Mouse (Mus musculus) right cerebral cortex, postnatal 36 days (tissue): Measurements from ENCODE around the gene Xpo1.
"Not testable (repeated sequence)": the region's sequence is repeated elsewhere in the genome, so short reads cannot be mapped to it uniquely, and the experiment has no call there.

Source experiments
- DNase-seq, 2 experiments: peaks; one replicate each; pipeline ENCODE4 v3.0.0; 2022; ENCODE audit warnings: low spot score in 2 of 2, mixed read lengths in 1 of 2

Gene Xpo1

DNA sequence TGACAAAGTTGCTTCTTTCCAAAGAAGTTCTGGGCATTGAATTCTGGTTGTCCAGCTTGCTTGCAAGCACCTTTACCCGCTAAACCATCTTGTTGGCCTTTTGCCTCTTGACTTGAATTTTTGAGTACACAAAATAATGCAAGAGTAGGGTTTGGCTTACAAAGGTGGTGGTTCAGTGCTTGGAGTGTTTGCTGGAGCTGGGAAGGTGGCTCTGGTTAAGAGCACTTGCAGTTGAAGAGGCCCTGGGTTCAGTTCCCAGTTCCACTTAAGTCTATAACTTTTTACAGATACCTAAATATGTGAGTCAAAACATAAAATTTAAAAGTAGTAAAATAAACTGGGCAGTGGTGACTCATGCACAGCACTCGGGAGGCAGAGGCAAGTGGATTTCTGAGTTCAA lies 42.5 kb downstream of the Xpo1 start:
- no peak for DNase-seq

DNA sequence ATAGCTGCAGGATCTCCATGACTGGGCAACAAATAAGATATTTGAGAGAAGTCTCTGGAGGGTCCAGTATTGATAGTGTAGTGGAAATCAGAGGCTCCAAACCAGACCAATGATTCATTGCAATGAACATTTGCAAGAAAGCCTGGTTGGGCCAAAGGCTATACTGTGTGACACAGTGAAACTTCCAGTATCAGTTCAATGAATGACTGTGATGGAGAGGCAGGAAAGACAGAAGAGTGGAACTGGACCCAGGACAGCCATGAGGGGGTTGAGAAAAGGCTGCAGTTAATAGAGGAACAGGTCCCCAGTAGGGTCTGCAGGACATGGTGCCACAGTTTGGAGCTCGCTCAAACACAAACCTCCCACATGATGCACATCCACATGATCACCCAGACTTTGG lies 44.1 kb downstream of the Xpo1 start:
- DNase-seq, result no peak

DNA sequence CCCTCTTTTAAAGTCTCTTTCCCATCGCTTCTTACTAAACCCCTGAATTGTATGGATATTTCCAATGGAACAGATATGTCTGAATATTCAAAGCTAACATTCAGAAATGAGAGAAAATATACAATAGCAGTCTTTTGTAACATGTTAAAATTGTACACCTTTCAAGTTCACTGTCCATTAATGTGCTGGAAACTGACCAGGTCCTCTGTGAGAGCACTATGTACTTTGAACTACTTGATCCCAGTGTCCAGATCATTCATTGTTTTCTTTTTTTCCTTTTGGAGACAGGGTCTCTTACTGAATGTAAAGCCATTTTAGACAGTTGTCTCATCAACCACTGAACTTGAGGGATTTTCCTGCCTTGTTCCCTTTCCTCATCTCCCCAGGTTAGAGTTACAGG lies 47.3 kb downstream of the Xpo1 start:
- no peak for DNase-seq

DNA sequence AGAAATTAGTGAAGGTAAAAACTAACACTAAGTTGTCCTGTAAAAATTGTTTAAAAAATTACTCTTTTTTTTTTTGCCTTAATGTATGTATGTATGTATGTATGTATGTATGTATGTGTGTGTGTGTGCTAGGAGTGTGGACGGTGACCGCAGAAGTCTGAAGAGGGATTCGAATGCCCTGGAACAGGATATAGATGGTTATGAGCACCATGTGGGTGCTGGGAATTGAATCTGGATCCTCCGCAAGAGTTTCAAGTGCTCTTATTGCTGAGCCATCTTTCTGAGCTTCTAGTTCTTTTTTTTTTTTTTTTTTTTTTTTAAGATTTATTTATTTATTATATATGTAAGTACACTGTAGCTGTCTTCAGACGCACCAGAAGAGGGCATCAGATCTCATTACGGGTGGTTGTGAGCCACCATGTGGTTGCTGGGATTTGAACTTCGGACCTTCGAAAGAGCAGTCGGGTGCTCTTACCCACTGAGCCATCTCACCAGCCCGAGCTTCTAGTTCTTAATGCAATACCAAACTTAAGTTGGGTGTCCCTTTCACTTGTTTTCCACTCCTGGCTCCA lies 49.3 kb downstream of the Xpo1 start:
- not testable (repeated sequence) for DNase-seq

DNA sequence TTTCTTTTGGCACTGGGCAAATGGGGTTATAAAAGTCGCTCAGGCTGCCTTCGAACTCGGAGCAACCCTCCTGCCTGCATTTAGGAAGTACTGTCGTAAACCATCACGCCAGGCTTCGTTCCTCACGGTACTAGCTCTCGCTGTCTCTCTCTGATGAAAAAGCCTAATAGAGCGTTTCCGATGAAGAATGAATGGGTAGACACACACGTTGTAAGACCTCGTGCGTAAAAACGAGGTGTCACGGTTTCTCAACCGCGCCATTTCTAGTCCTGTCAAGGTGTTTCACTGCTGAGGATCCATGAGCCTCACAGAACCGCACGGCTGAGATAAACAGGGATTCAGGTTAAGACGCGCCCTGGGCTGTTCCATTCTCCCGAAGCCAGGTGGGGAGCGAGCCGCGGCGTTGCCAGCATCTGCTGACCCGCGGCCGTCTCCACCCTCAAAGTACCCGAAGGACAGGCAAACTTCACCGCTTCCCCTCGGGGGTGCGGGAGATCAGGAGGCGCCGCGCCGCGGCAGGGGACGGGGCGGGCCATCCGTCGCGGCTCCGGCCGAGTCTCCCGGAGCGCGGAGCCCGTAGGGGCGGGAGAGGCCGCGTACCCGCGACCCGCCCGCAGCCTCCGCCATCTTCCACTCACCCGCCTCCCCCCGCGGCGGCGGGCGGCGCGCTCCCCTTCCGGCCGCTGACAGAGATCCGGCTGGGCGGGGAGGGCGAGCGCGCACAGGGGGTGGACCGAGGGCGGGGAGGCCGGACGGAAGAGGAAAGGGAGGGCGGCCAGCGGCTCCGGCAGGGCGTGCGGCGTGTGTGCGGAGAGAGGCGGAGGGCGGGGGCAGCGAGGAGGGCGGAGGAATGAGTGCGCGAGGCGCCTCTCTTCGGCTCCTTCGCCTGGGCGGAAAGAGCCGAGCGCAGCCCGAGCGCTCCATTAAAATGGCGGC lies 50.1 kb downstream of the Xpo1 start:
- peak; percentile 95 for DNase-seq

DNA sequence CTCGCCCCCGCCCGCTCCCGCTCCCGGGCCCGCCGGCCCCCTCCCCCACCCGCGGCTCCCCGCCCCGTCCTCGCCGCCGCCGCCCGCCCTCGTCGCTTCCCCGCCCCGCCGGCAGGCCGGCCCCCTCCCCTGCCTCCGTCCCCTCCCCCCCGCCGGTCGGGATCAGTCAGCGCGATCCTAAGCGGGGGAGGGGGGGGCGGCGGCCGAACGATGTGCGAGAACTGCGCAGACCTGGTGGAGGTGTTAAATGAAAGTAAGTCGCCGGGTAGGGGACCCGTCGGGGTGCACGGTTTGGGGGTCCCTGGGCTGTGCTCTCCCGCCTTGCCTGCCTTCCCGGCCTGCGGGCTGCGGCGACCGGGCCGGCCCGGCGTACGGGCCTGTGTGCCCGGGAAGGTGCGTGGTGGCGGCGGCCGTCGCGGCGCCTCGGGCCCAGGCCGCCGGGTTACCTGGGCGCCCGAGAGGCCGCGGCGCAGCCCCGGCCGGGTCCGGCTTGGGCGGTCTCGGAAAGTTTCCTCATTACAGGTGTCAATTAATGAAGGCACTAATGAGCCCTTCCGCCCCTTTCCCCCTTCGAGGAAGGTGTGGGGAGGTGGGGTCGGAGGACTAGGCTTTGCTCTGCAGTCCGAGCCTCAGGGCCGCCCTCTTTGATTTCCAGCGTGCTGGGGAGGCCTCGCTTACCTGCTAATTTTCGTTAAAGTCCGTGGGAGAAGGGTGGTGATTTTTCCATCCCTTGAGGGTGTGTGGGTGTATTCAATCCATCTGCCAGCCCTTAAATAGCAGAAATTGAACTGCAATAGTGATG lies 51.1 kb downstream of the Xpo1 start, which contains the start of gene Usp34:
Usp34 (plus strand) TSS at position 132 of the 802 bp plus-strand sequence.
- DNase-seq, result peak; percentile 36 to 37

DNA sequence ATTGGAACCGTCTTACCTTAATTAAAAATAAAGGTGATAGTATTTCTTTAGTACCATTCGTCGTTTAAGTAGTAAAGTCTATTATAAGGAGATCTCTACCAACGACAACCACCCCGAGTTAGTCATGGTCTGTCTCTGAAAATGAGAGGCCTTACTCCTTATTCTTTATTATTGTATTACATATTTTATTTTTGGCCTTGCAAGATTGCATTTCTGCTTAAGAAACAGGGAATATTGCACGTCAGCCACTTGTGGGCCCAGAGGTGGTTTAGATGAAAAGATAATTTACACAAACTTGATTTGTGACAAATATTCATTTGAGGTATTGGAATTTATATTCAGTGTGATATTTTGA lies 51.7 kb downstream of the Xpo1 start:
- DNase-seq, result no peak

DNA sequence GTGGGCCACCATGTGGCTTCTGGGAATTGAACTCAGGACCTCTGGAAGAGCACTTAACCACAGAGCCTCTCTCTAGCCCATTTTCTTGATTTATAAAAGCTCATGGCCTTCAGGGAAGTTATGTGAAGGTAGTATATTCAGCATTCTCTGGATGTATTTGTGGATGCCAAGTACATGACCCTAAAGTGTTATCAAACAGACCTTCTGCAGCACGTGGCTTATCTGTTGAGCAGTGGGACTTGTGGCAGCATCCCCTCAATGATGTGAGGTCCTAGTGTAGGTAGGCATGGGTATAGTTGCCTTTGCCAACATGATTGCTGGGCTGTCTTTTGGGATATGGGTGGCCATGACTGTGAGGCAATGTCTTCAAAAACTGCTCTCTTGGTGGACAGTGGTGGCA lies 57.7 kb downstream of the Xpo1 start:
- no peak for DNase-seq

DNA sequence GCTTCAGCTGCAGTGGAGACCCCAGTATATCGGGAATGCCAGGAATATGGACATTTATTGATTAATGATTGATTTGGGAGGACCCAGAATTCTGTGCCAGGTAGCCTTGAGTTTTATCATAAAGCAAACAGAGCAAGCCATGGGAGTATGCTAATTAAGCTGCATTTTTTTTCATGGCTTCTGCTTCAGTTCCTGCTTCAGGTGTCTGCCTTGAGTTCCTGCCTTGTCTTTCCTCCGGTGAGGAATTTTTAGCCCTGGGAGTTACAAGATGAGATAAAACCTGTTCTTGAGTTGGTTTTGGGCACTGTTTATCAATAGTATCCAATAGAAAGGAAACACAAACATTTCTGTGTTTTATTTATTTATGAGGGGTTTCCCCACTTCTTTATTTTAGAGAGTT lies 73.6 kb downstream of the Xpo1 start:
- no peak for DNase-seq

DNA sequence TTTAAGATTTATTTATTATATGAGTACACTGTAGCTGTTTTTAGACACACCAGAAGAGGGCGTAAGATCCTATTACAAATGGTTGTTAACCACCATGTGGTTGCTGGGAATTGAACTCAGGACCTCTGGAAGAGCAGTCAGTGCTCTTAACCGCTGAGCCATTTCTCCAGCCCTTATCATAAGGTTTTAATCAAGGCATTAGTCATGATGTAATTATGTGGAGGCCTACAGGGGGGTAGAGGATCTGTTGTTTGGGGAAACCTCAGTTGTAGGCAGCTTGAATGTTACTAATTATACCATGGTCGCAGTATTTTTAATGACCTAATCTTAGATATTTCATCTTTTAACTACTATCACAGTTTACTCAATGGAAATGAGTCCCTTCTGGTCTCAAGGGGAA lies 76.3 kb downstream of the Xpo1 start:
- DNase-seq, result no peak

DNA sequence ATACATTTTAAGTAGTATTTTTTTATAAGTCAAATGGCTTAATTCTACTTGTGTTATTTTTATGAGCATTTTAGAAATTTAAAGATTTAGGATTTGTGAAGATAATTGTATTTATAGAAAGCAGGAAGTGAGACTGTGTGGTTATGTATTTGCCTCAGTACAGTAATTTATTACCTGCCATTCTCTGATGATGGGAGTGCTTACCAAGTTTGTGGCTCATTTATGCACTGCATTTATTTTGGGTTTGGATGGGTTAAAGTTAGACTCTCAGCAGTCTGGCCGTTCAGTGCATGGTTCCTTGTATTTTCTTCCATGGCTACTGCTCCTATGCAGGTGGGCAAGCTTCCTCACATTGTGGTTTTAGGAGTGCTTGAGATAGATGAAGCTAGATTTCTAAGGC lies 79.3 kb downstream of the Xpo1 start:
- no peak for DNase-seq
